Mouse (Mus musculus) embryonic facial prominence, embryonic 12.5 days (tissue): ENCODE data around the gene B4galnt2. TPM values are rescaled to one million over a fixed set of nuclear protein-coding genes. Genes with fewer than 3 reads are reported as not detected.

ENCODE experiments used
- ATAC-seq: fragments of 200-750 bp; cut with Nextera tagmentation; 2 replicates; pipeline ENCODE4 v1.8.0; 2017; ENCODE audit not compliant: insufficient number of reproducible peaks, insufficient read depth, low FRiP score, low TSS enrichment
- H3K27ac ChIP-seq: fragments of 300-500 bp; sonication (generic); 2 replicates; pipeline ENCODE4 v1.5.1; 2016; ENCODE audit warnings: mild to moderate bottlenecking
- H3K27me3 ChIP-seq: fragments of 300-500 bp; sonication (generic); 2 replicates; pipeline ENCODE4 v1.6.1; 2016; ENCODE audit warnings: mild to moderate bottlenecking, moderate library complexity
- H3K36me3 ChIP-seq: fragments of 300-500 bp; sonication (generic); 2 replicates; pipeline ENCODE4 v1.6.1; 2016; ENCODE audit warnings: mild to moderate bottlenecking
- H3K4me1 ChIP-seq: fragments of 300-500 bp; sonication (generic); 2 replicates; pipeline ENCODE4 v1.6.1; 2016
- H3K4me2 ChIP-seq: fragments of 300-500 bp; sonication (generic); replicated peaks from 2 replicates; pipeline ENCODE4 v1.6.1; 2016; ENCODE audit warnings: mild to moderate bottlenecking, moderate library complexity
- H3K4me3 ChIP-seq: fragments of 300-500 bp; sonication (generic); 2 replicates; pipeline ENCODE4 v1.5.1; 2016; ENCODE audit warnings: mild to moderate bottlenecking
- H3K9ac ChIP-seq: fragments of 300-500 bp; sonication (generic); 2 replicates; pipeline ENCODE4 v1.6.1; 2016; ENCODE audit warnings: mild to moderate bottlenecking, moderate library complexity
- H3K9me3 ChIP-seq: fragments of 300-500 bp; sonication (generic); 2 replicates; pipeline ENCODE4 v1.6.1; 2016; ENCODE audit warnings: mild to moderate bottlenecking, moderate library complexity
- WGBS: fragments of 180-500 bp; shearing (Covaris S2); methylation state at CpG from one replicate; pipeline ENCODE4 v1.1.7; 2016; 5-methylcytosine and 5-hydroxymethylcytosine counted together
- polyA plus RNA-seq: library from polyadenylated mRNA; unstranded; fragments of >200 nt; fragmentation: Nextera tagmentation; extraction: Ambion mirVana; gene quantifications from 2 replicates; pipeline ENCODE4 v1.2.1, GENCODE M21; 2016

Gene B4galnt2
- polyA plus RNA-seq, 1 experiment from 2014 or later: not detected

DNA sequence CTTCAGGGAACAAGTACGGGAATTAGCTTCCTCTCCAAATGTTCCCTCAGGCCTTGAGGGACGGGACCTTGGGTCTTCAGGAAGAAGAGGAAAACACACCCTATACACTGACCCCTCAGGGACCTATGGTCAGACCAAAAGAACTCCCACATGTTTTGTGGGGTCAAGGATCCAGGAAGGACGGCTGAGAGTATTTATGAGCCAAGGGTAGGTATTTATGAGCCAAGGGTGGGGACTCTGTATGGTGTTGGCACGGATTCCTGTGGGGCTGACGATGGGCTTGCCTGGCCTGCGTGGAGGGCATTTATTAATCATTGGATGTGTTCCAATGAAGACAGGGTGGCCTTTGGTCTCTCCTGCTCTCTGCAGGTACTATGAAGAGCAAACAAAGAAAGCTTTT lies 78.3 kb downstream of the B4galnt2 start:
- Histone ChIP-seq H3K9ac (no peak overlapping the region), H3K4me1 (peaks cover 28% of the 10 kb centered on the region), H3K9me3 (no peaks in the 10 kb centered on the region), H3K27ac (no peak overlapping the region), H3K4me3 (no peak overlapping the region), H3K36me3 (no peaks in the 10 kb centered on the region), H3K27me3 (peaks cover 66% of the 10 kb centered on the region), H3K4me2 (no peak overlapping the region)
- no peak for ATAC-seq
- WGBS: 65% methylated on average over 6 of the region's 6 CpGs

DNA sequence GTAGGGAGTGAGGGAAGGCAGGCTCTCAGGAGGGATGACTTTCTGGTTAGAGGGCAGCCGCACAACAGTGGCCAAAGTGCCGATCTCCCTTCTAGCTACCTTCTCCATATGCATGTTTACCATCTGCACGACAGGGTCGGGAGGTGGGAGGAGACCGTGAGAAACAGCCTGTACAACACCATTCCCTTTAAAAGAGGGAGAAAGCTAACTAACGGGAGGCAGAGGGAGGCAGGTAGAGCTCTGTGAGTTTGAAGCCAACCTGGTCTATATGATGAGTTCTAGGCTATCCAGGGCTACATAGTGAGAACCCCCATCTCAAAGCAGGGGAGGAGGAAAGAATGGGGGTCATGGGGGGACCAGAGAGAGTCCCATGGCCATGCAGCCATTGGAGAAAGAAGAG lies 78.9 kb downstream of the B4galnt2 start:
- Histone ChIP-seq H3K36me3 (no peaks in the 10 kb centered on the region), H3K4me2 (no peak overlapping the region), H3K9ac (no peak overlapping the region), H3K4me1 (peaks cover 34% of the 10 kb centered on the region), H3K4me3 (no peak overlapping the region), H3K27ac (no peak overlapping the region), H3K27me3 (peaks cover 71% of the 10 kb centered on the region), H3K9me3 (no peaks in the 10 kb centered on the region)
- 37% methylated on average over 6 of the region's 6 CpGs for WGBS
- no peak for ATAC-seq

DNA sequence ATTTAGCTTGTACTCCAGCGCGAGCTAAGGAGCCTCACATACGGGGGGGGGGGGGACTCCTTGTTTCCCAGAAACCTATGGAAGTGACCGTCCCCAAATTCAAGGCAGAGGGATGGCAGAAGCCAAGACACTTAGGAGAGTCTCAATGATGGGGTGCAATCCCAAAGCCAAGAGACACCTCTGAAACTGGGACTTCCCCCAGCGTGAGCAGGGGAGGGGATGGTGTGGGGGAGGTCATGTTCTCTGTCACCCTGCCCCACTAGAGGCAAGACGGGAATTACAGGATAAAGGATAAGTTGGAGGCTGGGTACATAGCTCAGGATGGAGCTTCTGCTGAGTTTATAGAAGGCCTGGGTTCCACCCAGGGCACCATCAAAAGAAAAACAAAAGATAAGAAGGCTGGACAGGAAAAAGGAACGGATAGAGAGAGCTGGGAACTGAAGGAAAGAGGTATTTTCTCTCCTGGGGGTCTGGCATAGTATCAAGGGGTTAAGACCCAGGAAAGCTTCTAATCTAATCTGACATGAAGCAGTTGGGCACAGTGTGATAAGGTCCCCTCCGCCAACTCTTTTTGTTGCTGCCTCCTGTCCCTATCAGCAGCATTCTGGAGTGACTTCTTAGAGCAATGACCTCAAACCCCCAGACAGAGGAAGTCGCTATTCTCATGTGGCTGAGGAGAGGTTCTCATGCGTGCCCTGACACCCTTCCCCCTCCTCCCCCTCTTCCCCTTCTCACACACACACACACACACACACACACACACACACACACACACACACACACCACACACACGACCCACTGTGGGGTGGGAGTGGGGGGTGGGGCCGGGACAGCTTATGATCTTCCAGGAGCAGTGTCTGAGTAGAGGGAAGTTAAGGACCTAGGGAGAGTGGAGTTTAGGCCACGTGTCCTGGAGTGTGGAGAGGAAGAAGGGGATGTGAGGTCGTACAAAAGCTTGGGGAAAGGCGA lies 79.7 kb downstream of the B4galnt2 start:
- Histone ChIP-seq H3K36me3 (no peaks in the 10 kb centered on the region), H3K4me1 (peaks cover 42% of the 10 kb centered on the region), H3K27ac (no peak overlapping the region), H3K9me3 (no peaks in the 10 kb centered on the region), H3K27me3 (peaks cover 79% of the 10 kb centered on the region), H3K4me2 (0 out of 2 replicates have a peak overlapping the region, but pooled peaks have one; percentile 11), H3K4me3 (no peak overlapping the region), H3K9ac (no peak overlapping the region)
- ATAC-seq: no peak
- 14% methylated on average over 15 of the region's 15 CpGs for WGBS

- Histone ChIP-seq H3K36me3 (no peaks in the 10 kb centered on the region), H3K4me2 (peak overlapping the region; percentile 11; the same call in 1 of the 2 replicates), H3K9me3 (no peaks in the 10 kb centered on the region), H3K27ac (no peak overlapping the region), H3K27me3 (peaks cover 87% of the 10 kb centered on the region), H3K9ac (0 out of 2 replicates have a peak overlapping the region, but pooled peaks have one; percentile 7), H3K4me1 (peaks cover 43% of the 10 kb centered on the region), H3K4me3 (0 out of 2 replicates have a peak overlapping the region, but pooled peaks have one; percentile 2)
- no peak for ATAC-seq
- WGBS: 3% methylated on average over 22 of the region's 22 CpGs
Observed at GRCm38 (mm10) chr11:95834143-95834667, 80.5 kb downstream of the B4galnt2 start.

GRCm38 (mm10) chr11:95833631-95834142 lies 81.0 kb downstream of the B4galnt2 start:
- peaks cover 43% of the 10 kb centered on the region for H3K4me1 ChIP-seq
- peak overlapping the region; percentile 11; the same call in 1 of the 2 replicates for H3K4me2 ChIP-seq
- peaks cover 92% of the 10 kb centered on the region for H3K27me3 ChIP-seq
- no peaks in the 10 kb centered on the region for H3K36me3 ChIP-seq
- H3K9me3 ChIP-seq: no peaks in the 10 kb centered on the region
- WGBS: 7% methylated on average over 18 of the region's 18 CpGs
- H3K27ac ChIP-seq: no peak overlapping the region
- no peak overlapping the region for H3K9ac ChIP-seq
- ATAC-seq: no peak
- no peak overlapping the region for H3K4me3 ChIP-seq

DNA sequence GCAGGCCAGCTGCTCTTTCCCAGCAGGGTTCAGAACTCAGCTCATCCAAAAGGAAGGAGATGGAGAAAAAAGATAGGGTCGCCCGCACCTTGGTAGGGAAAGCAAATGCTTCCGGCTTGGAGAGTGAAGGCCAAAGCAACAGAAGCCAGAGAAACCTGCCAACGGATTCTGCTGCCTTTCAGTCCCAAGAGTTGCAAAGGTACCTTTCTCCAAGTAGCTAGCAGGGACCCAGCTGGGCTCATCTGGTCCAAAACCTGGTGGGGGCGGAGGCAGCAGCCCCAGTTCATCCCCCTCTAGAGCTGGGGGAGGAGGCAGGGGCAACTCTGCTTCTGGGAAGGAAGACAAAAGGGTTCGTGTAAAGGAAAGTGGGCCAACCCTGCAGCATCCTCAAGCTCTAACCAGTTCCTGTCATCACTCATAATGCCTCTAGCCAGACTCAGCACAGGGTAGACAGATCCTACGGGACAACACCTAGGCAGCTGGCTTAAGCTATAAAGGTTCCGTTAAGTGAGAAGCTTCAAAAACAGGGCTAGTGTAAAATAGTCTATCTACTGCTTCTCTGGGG lies 81.6 kb downstream of the B4galnt2 start:
- H3K27me3 ChIP-seq: peaks cover 97% of the 10 kb centered on the region
- H3K9me3 ChIP-seq: no peaks in the 10 kb centered on the region
- H3K4me2 ChIP-seq: no peak overlapping the region
- H3K36me3 ChIP-seq: no peaks in the 10 kb centered on the region
- H3K4me3 ChIP-seq: no peak overlapping the region
- ATAC-seq: no peak
- no peak overlapping the region for H3K27ac ChIP-seq
- no peak overlapping the region for H3K9ac ChIP-seq
- H3K4me1 ChIP-seq: peaks cover 43% of the 10 kb centered on the region
- 23% methylated on average over 8 of the region's 8 CpGs for WGBS

DNA sequence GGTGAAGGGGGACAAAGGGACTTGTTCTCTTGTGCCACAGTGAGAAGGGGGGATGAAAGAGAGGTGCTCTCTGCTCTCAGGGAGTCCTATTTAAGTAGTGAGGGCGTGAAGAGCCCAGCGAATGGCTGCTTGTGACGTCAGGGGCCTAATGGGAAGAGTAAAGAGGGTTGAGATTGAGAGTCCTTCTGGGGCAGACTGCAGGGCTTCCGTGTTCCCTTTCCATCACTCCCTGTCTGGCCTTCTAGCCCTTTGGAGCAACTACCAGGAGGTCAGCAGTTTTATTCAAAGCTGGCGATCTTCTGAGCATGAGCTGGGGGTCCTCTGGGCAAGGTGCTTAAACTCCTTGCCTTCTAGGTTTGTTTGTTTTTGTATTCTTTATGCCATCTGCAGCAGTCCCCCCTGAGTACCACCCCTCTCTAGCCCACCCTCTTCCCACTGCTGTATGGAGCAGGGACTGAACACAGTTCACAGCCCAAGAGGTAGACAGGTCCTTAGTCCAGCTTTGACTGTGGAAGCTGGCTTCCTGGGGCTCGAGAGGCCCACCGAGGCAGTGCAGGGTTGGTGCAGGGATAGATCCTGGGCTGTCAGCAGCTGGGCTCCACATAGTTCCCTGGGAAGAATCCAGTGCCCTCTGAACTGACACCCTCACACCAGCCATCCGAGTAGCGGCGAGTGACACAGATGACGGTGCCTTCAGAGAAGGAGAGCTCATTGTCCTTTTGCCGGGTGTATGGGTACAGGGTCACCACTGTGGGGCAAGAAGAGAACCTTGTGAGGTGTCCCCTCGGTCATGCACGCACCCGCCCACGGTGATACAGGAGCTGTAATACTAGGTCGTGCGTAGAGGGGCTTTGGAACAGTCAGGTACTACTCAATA lies 82.3 kb downstream of the B4galnt2 start:
- WGBS: 30% methylated on average over 18 of the region's 18 CpGs
- Histone ChIP-seq H3K4me2 (no peak overlapping the region), H3K4me1 (peaks cover 41% of the 10 kb centered on the region)

GRCm38 (mm10) chr11:95831641-95832040 lies 83.0 kb downstream of the B4galnt2 start:
- Histone ChIP-seq H3K36me3 (no peaks in the 10 kb centered on the region), H3K4me2 (peak overlapping the region; percentile 48; the same call in 1 of the 2 replicates), H3K4me3 (peak overlapping the region; percentile 25; the same call in 1 of the 2 replicates), H3K27ac (no peak overlapping the region), H3K9ac (no peak overlapping the region), H3K4me1 (peaks cover 34% of the 10 kb centered on the region), H3K9me3 (no peaks in the 10 kb centered on the region), H3K27me3 (peaks cover 98% of the 10 kb centered on the region)
- WGBS: 2% methylated on average over 15 of the region's 15 CpGs
- no peak for ATAC-seq

More for the DNA sequence above, 82.3 kb downstream of the B4galnt2 start:
- Histone ChIP-seq H3K27ac (no peak overlapping the region), H3K9ac (no peak overlapping the region), H3K4me3 (no peak overlapping the region), H3K27me3 (peaks cover 98% of the 10 kb centered on the region), H3K36me3 (no peaks in the 10 kb centered on the region), H3K9me3 (no peaks in the 10 kb centered on the region)
- no peak for ATAC-seq

DNA sequence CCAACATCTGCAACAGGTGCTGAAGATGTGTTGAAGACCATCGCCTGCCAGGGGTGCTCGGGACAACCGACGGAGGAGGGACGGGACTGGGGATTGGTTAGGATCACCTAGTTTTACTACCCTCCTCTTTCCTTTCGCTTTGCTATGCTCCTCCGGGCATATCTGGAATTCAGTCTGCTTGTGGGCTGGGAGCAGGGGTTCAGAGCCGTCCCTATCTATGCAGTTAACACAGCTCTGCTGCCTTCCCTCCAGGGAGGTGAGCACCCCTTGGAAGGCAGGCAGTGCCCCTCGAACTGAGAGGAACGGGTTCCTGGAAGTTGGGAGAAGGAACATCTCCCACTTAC lies 83.4 kb downstream of the B4galnt2 start:
- H3K36me3 ChIP-seq: no peaks in the 10 kb centered on the region
- peak overlapping the region; percentile 25 for H3K4me3 ChIP-seq
- 3% methylated on average over 10 of the region's 10 CpGs for WGBS
- peak overlapping the region; percentile 48 for H3K4me2 ChIP-seq
- ATAC-seq: no peak
- H3K27ac ChIP-seq: no peak overlapping the region
- H3K4me1 ChIP-seq: peaks cover 30% of the 10 kb centered on the region
- H3K27me3 ChIP-seq: peaks cover 98% of the 10 kb centered on the region
- H3K9ac ChIP-seq: no peak overlapping the region
- H3K9me3 ChIP-seq: no peaks in the 10 kb centered on the region

- Histone ChIP-seq H3K27ac (no peak overlapping the region), H3K4me1 (peaks cover 30% of the 10 kb centered on the region), H3K36me3 (no peaks in the 10 kb centered on the region), H3K9me3 (no peaks in the 10 kb centered on the region), H3K27me3 (peaks cover 98% of the 10 kb centered on the region), H3K4me3 (peak overlapping the region; percentile 25), H3K4me2 (peak overlapping the region; percentile 48), H3K9ac (peak overlapping the region; percentile 11; the same call in 1 of the 2 replicates)
- no peak for ATAC-seq
- WGBS: 2% methylated on average over 80 of the region's 80 CpGs
Observed at GRCm38 (mm10) chr11:95830411-95831275, 84.0 kb downstream of the B4galnt2 start.
